Mouse (Mus musculus) CH12.LX (cell line): ENCODE data around the gene Clcn2. TPM values are rescaled to one million over a fixed set of nuclear protein-coding genes. Genes with fewer than 3 reads are reported as not detected.

Experiments
- DNase-seq: peaks from one replicate; pipeline ENCODE4 v3.0.0-alpha.2; 2013; ENCODE audit errors: extremely low read depth
- H3K27ac ChIP-seq: 2 replicates; pipeline ENCODE4 v1.5.1; 2012; ENCODE audit warnings: low read depth, mild to moderate bottlenecking, control low read depth, moderate library complexity; ENCODE audit not compliant: insufficient read depth
- H3K27me3 ChIP-seq: replicated peaks from 2 replicates; pipeline ENCODE3; 2012; ENCODE audit warnings: inconsistent platforms
- H3K36me3 ChIP-seq, 2 experiments: replicated peaks in 1 of 2; 2 replicates each; pipeline versions ENCODE3 to v1.6.1; 2012; ENCODE audit warnings: inconsistent platforms in 1 of 2, low read length in 1 of 2, mild to moderate bottlenecking in 1 of 2, mixed read lengths in 1 of 2, moderate library complexity in 1 of 2; ENCODE audit not compliant: control insufficient read depth in 1 of 2, insufficient read depth in 1 of 2
- H3K4me1 ChIP-seq, 2 experiments: 2 replicates each; pipeline ENCODE4 v1.6.1; 2012; ENCODE audit warnings: inconsistent platforms in 1 of 2, moderate library complexity in 1 of 2; ENCODE audit not compliant: insufficient read depth in 2 of 2, control insufficient read depth in 1 of 2
- H3K4me2 ChIP-seq: 2 replicates; pipeline ENCODE4 v1.6.1; 2012; ENCODE audit warnings: low read depth, mild to moderate bottlenecking, control low read depth; ENCODE audit not compliant: poor library complexity, insufficient read depth, severe bottlenecking
- H3K4me3 ChIP-seq, 3 experiments: fragments of 150-350 bp in 1 of 3; sonication (generic) in 1 of 3; replicated peaks in 1 of 3; 2 replicates each; pipeline versions ENCODE3 to v1.5.1; 2011 to 2012; ENCODE audit warnings: low read depth in 2 of 3, low read length in 2 of 3, mild to moderate bottlenecking in 2 of 3, moderate library complexity in 2 of 3, control low read depth in 1 of 3, improper control_type of control experiment in 1 of 3, inconsistent platforms in 1 of 3, mixed read lengths in 1 of 3; ENCODE audit not compliant: poor library complexity in 1 of 3
- H3K79me2 ChIP-seq: replicated peaks from 2 replicates; pipeline ENCODE4 v1.6.1; 2012; ENCODE audit warnings: mild to moderate bottlenecking, moderate library complexity; ENCODE audit not compliant: control insufficient read depth, poor library complexity, insufficient read depth, severe bottlenecking; ENCODE audit errors: extremely low read depth
- H3K9ac ChIP-seq: 2 replicates; pipeline ENCODE4 v1.6.1; 2012; ENCODE audit warnings: low read depth, mild to moderate bottlenecking, control low read depth, moderate library complexity; ENCODE audit not compliant: insufficient read depth
- H3K9me3 ChIP-seq: replicated peaks from 2 replicates; pipeline ENCODE3; 2012; ENCODE audit warnings: low read length, inconsistent platforms, mixed read lengths
- BHLHE40 ChIP-seq: IDR thresholded peaks from 2 replicates; pipeline ENCODE4 v1.6.1; 2011; ENCODE audit warnings: mild to moderate bottlenecking, low read depth, low read length, improper control_type of control experiment
- CHD2 ChIP-seq: IDR thresholded peaks from 2 replicates; pipeline ENCODE4 v1.6.1; 2011; ENCODE audit warnings: low read length, improper control_type of control experiment
- CTCF ChIP-seq, 2 experiments: IDR thresholded peaks in 1 of 2; conservative IDR thresholded peaks in 1 of 2; 2 replicates each; pipeline ENCODE4 v1.5.1; 2011 to 2012; ENCODE audit warnings: low read depth in 2 of 2, low read length in 2 of 2, improper control_type of control experiment in 1 of 2, inconsistent platforms in 1 of 2, mild to moderate bottlenecking in 1 of 2, moderate library complexity in 1 of 2
- E2F4 ChIP-seq: IDR thresholded peaks from 2 replicates; pipeline ENCODE4 v1.6.1; 2011; ENCODE audit warnings: low read depth, low read length, improper control_type of control experiment; ENCODE audit not compliant: insufficient replicate concordance
- ELF1 ChIP-seq: IDR thresholded peaks from 2 replicates; pipeline ENCODE4 v1.6.1; 2014; ENCODE audit warnings: low read depth, mild to moderate bottlenecking, inconsistent platforms, low read length, improper control_type of control experiment
- EP300 ChIP-seq: IDR thresholded peaks from 2 replicates; pipeline ENCODE4 v1.6.1; 2011; ENCODE audit warnings: low read length, improper control_type of control experiment
- ETS1 ChIP-seq: conservative IDR thresholded peaks from 2 replicates; pipeline ENCODE4 v1.6.1; 2012; ENCODE audit warnings: low read depth, mild to moderate bottlenecking, inconsistent platforms, low read length, improper control_type of control experiment, moderate library complexity
- GABPA ChIP-seq: IDR thresholded peaks from 2 replicates; pipeline ENCODE4 v1.6.1; 2012; ENCODE audit warnings: low read depth, low read length, improper control_type of control experiment, inconsistent platforms; ENCODE audit not compliant: insufficient replicate concordance
- HCFC1 ChIP-seq: IDR thresholded peaks from 2 replicates; pipeline ENCODE4 v1.6.1; 2012; ENCODE audit warnings: low read depth, mild to moderate bottlenecking, inconsistent platforms, low read length, improper control_type of control experiment
- IRF4 ChIP-seq: IDR thresholded peaks from 2 replicates; pipeline ENCODE4 v1.6.1; 2014; ENCODE audit warnings: low read depth, mild to moderate bottlenecking, inconsistent platforms, low read length, improper control_type of control experiment
- JUN ChIP-seq: IDR thresholded peaks from 2 replicates; pipeline ENCODE4 v1.6.1; 2011; ENCODE audit warnings: low read depth, mild to moderate bottlenecking, low read length, improper control_type of control experiment, moderate library complexity; ENCODE audit not compliant: insufficient read depth
- JUND ChIP-seq: conservative IDR thresholded peaks from 2 replicates; pipeline ENCODE4 v1.6.1; 2011; ENCODE audit warnings: low read depth, low read length, improper control_type of control experiment
- KAT2A ChIP-seq: IDR thresholded peaks from 2 replicates; pipeline ENCODE4 v1.6.1; 2012; ENCODE audit warnings: low read length, improper control_type of control experiment, inconsistent platforms; ENCODE audit not compliant: insufficient replicate concordance
- MAFK ChIP-seq: IDR thresholded peaks from 2 replicates; pipeline ENCODE4 v1.6.1; 2011; ENCODE audit warnings: low read length, improper control_type of control experiment; ENCODE audit not compliant: insufficient replicate concordance
- MAX ChIP-seq: IDR thresholded peaks from 2 replicates; pipeline ENCODE4 v1.6.1; 2011; ENCODE audit warnings: low read length, improper control_type of control experiment
- MAZ ChIP-seq: IDR thresholded peaks from 2 replicates; pipeline ENCODE4 v1.6.1; 2012; ENCODE audit warnings: low read depth, mild to moderate bottlenecking, inconsistent platforms, low read length, improper control_type of control experiment, moderate library complexity
- MXI1 ChIP-seq: IDR thresholded peaks from 2 replicates; pipeline ENCODE4 v1.6.1; 2011; ENCODE audit warnings: mild to moderate bottlenecking, low read depth, low read length, improper control_type of control experiment
- MYC ChIP-seq: IDR thresholded peaks from 2 replicates; pipeline ENCODE4 v1.6.1; 2011; ENCODE audit warnings: low read depth, mild to moderate bottlenecking, improper control_type of control experiment, low read length
- NELFE ChIP-seq: IDR thresholded peaks from 2 replicates; pipeline ENCODE4 v1.6.1; 2011; ENCODE audit warnings: low read depth, low read length, improper control_type of control experiment
- NRF1 ChIP-seq: IDR thresholded peaks from 2 replicates; pipeline ENCODE4 v1.6.1; 2014; ENCODE audit warnings: low read depth, mild to moderate bottlenecking, inconsistent platforms, low read length, improper control_type of control experiment, moderate library complexity
- PAX5 ChIP-seq: IDR thresholded peaks from 2 replicates; pipeline ENCODE4 v1.6.1; 2012; ENCODE audit warnings: low read length, inconsistent platforms, mixed read lengths
- POLR2A ChIP-seq: IDR thresholded peaks from 2 replicates; pipeline ENCODE4 v1.6.1; 2011; ENCODE audit warnings: low read depth, mild to moderate bottlenecking, improper control_type of control experiment, low read length
- POLR2AphosphoS2 ChIP-seq: IDR thresholded peaks from 2 replicates; pipeline ENCODE4 v1.6.1; 2011; ENCODE audit warnings: low read depth, low read length, improper control_type of control experiment
- RCOR1 ChIP-seq: conservative IDR thresholded peaks from 2 replicates; pipeline ENCODE4 v1.6.1; 2012; ENCODE audit warnings: low read depth, mild to moderate bottlenecking, inconsistent platforms, low read length, improper control_type of control experiment
- SIN3A ChIP-seq: IDR thresholded peaks from 2 replicates; pipeline ENCODE4 v1.6.1; 2012; ENCODE audit warnings: low read length, improper control_type of control experiment, inconsistent platforms
- SMC3 ChIP-seq: IDR thresholded peaks from 2 replicates; pipeline ENCODE4 v1.6.1; 2011; ENCODE audit warnings: low read depth, low read length, improper control_type of control experiment
- TBP ChIP-seq: conservative IDR thresholded peaks from 2 replicates; pipeline ENCODE4 v1.6.1; 2011; ENCODE audit warnings: low read depth, low read length, improper control_type of control experiment
- TCF12 ChIP-seq: IDR thresholded peaks from 2 replicates; pipeline ENCODE4 v1.6.1; 2014; ENCODE audit warnings: low read depth, mild to moderate bottlenecking, inconsistent platforms, low read length, improper control_type of control experiment
- UBTF ChIP-seq: IDR thresholded peaks from 2 replicates; pipeline ENCODE4 v1.6.1; 2012; ENCODE audit warnings: low read depth, mild to moderate bottlenecking, inconsistent platforms, low read length, improper control_type of control experiment, moderate library complexity
- USF1 ChIP-seq: IDR thresholded peaks from 2 replicates; pipeline ENCODE4 v1.6.1; 2014; ENCODE audit warnings: low read depth, mild to moderate bottlenecking, inconsistent platforms, low read length, improper control_type of control experiment
- USF2 ChIP-seq: conservative IDR thresholded peaks from 2 replicates; pipeline ENCODE4 v1.6.1; 2011; ENCODE audit warnings: low read depth, low read length, improper control_type of control experiment
- ZC3H11A ChIP-seq: IDR thresholded peaks from 2 replicates; pipeline ENCODE4 v1.6.1; 2012; ENCODE audit warnings: low read depth, mild to moderate bottlenecking, inconsistent platforms, low read length, improper control_type of control experiment
- ZKSCAN1 ChIP-seq: IDR thresholded peaks from 2 replicates; pipeline ENCODE4 v1.6.1; 2012; ENCODE audit warnings: low read depth, inconsistent platforms, low read length, improper control_type of control experiment, borderline replicate concordance
- ZMIZ1 ChIP-seq: IDR thresholded peaks from 2 replicates; pipeline ENCODE4 v1.6.1; 2012; ENCODE audit warnings: low read depth, mild to moderate bottlenecking, inconsistent platforms, low read length, improper control_type of control experiment
- ZNF384 ChIP-seq: IDR thresholded peaks from 2 replicates; pipeline ENCODE4 v1.6.1; 2012; ENCODE audit warnings: low read depth, low read length, improper control_type of control experiment, inconsistent platforms
- dilution Hi-C: fragments of 300-500 bp; cut with MboI; formaldehyde crosslinking; loops from 2 replicates; pipeline ENCODE4 v1.14.3; 2020; ENCODE audit warnings: low sequenced_read_pairs; ENCODE audit not compliant: extremely low pct_unique_long_range_greater_than_20kb, extremely low pct_ligation_motif_present
- in situ Hi-C: fragments of 300-500 bp; cut with MboI; formaldehyde crosslinking; loops from 3 replicates; pipeline ENCODE4 v1.14.3; 2019; ENCODE audit warnings: low sequenced_read_pairs, low pct_ligation_motif_present, low pct_unique_long_range_greater_than_20kb, mixed read lengths
- polyA plus RNA-seq: library from polyadenylated mRNA; unstranded; fragments of >175 nt; gene quantifications from 2 replicates; pipeline ENCODE4 v1.2.1, GENCODE M21; 2012; ENCODE audit warnings: low read depth; ENCODE audit not compliant: insufficient read length
- total RNA-seq, 2 experiments: library from RNA; depleted of rRNA; stranded (reverse); fragments of 300-350 nt in 1 of 2; fragments of >200 nt in 1 of 2; gene quantifications; 2 replicates each; pipeline ENCODE4 v1.2.3; 2012 to 2014

Clcn2 gene
- total and polyA plus RNA-seq, 3 experiments = 1.2 to 4.5 (median 4.1) TPM

- TF ChIP-seq USF1 (no peak), MAZ (no peak; the same call in 1 of the 2 replicates), GABPA (no peak), IRF4 (peak; percentile 56), HCFC1 (no peak; the same call in 1 of the 2 replicates)
These were observed 15.0 kb downstream of the Clcn2 start (continued) for GRCm38 (mm10) chr16:20702522-20702893.

GRCm38 (mm10) chr16:20701729-20702521 lies 15.6 kb downstream of the Clcn2 start:
- Histone ChIP-seq H3K79me2 (no peaks in the 10 kb centered on the region), H3K36me3 (peaks cover 0 to 20% of the 10 kb centered on the region in 2 experiments), H3K9ac (peak overlapping the region; percentile 55), H3K4me3 (peak overlapping the region; percentile 39 to 49 (median 45)), H3K9me3 (no peaks in the 10 kb centered on the region), H3K4me1 (peaks cover 13 to 58% of the 10 kb centered on the region in 2 experiments), H3K27ac (peak overlapping the region; percentile 80), H3K27me3 (no peaks in the 10 kb centered on the region), H3K4me2 (peak overlapping the region; percentile 83)
- in situ Hi-C loops = no loop called here
- dilution Hi-C loops = no loop called here
- peak; percentile 95 for DNase-seq
- peak; percentile 72; the same call in 1 of the 2 replicates for TF ChIP-seq POLR2A
- 0 out of 2 replicates have a peak, but pooled peaks have one; percentile 10 for TF ChIP-seq SMC3
- TF ChIP-seq ZKSCAN1 = no peak
- TF ChIP-seq MAX = peak; percentile 89
- no peak for TF ChIP-seq ZC3H11A
- TF ChIP-seq HCFC1 = peak; percentile 62; the same call in 1 of the 2 replicates
- TF ChIP-seq PAX5 = no peak
- TF ChIP-seq ZMIZ1 = peak; percentile 88
- peak; percentile 95 for TF ChIP-seq TCF12
- TF ChIP-seq CTCF (conservative IDR thresholded peaks at IDR 0.05 in 1 of 2, IDR thresholded peaks at IDR 0.05 in 1 of 2; ENCODE audit: low read depth in 2 of 2, low read length in 2 of 2) = no peak
- TF ChIP-seq MYC = peak; percentile 91
- peak; percentile 94 for TF ChIP-seq EP300
- TF ChIP-seq BHLHE40 = peak; percentile 81
- TF ChIP-seq IRF4 = peak; percentile 98
- peak; percentile 59; the same call in 1 of the 2 replicates for TF ChIP-seq ELF1
- TF ChIP-seq E2F4 = no peak
- 0 out of 2 replicates have a peak, but pooled peaks have one; percentile 24 for TF ChIP-seq JUND
- peak; percentile 72 for TF ChIP-seq NRF1
- peak; percentile 94 for TF ChIP-seq SIN3A
- peak; percentile 25; the same call in 1 of the 2 replicates for TF ChIP-seq UBTF
- no peak for TF ChIP-seq GABPA
- TF ChIP-seq JUN = peak; percentile 7; the same call in 1 of the 2 replicates
- peak; percentile 88 for TF ChIP-seq CHD2
- TF ChIP-seq USF2 = no peak
- TF ChIP-seq MXI1 = peak; percentile 90
- TF ChIP-seq MAFK = peak; percentile 57; the same call in 1 of the 2 replicates
- TF ChIP-seq ZNF384 = 0 out of 2 replicates have a peak, but pooled peaks have one; percentile 36
- TF ChIP-seq POLR2AphosphoS2 = peak; percentile 66
- TF ChIP-seq TBP = peak; percentile 55
- TF ChIP-seq ETS1 = peak; percentile 98
- TF ChIP-seq USF1 = no peak; the same call in 1 of the 2 replicates
- TF ChIP-seq KAT2A = peak; percentile 79; the same call in 1 of the 2 replicates
- TF ChIP-seq RCOR1 = peak; percentile 95
- peak; percentile 86 for TF ChIP-seq NELFE
